Mouse (Mus musculus): Measurements from ENCODE around the gene Megf6.

DNA sequence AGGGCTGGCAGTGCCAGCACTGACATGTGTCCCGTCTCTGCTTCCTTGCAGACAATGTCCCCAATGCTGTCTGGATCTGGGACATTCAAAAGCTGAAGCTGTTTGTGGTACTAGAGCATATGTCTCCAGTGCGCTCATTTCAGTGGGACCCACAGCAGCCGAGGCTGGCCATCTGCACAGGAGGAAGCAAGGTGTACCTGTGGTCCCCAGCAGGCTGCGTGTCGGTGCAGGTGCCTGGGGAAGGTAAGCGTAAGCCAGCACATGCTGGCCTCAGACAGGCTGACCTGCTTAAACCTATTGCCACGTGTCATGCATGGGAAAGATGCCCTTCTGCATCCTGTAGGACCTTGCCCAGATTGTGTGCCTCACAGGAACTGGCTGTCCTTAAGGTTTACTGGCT is 14.5 kb upstream of the Megf6 start:
- no peak for TF ChIP-seq CTCF (IDR thresholded peaks at IDR 0.05; ENCODE audit: low read depth, low read length)
- no peak for TF ChIP-seq POLR2A (IDR thresholded peaks at IDR 0.05; ENCODE audit: extremely low read depth, insufficient read depth, low read length)

All from liver, adult 2 months (tissue).